Comparison of ENCODE assay signal across 28 mouse cellular contexts in the genomic region with DNA sequence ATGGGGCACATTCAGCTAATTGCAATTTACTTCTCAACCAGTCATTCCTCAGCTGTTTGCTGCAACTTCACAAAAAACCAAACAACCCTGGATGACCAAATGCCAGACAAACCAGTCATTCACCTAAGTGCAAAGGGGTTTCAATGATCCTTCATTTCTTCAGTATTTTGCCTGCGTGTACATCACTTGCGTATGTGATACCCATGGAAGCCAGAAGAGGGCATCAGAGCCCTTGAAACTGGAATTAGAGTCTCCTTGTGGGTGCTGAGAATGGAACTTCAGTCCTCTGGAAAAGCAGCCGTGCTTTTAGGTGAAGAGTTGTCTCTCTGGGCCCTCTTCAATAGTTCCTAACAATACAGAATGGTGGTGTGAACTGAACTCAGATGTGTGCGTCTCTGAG. TPM values are rescaled to one million over a fixed set of nuclear protein-coding genes. Genes with fewer than 3 reads are reported as not detected.
DNase-seq lines count a peak whose midpoint lies in the region; ATAC-seq and TF ChIP-seq lines count a peak whose summit lies in the region.
"Had no signal": no experiment of that assay in that cellular context is flagged by ENCODE, and none has a peak within 500 bp of the region (broad histone marks: within the 10 kb centered on the region; RNA-seq: fewer than 3 reads in every experiment).

No protein-coding gene starts in this region.

- ATAC-seq in kidney, postnatal 0 days (replicated peaks; ENCODE audit: low FRiP score, low read depth), result no peak
- ATAC-seq: forebrain, embryonic 14.5 days; intestine, embryonic 15.5 days had no signal

- TF ChIP-seq EP300 in MEL (IDR thresholded peaks at IDR 0.05; ENCODE audit: low read depth in 1 of 2, low read length in 2 of 2), result no peak

- 94% methylated on average over 4 of the region's 4 CpGs for WGBS in kidney, postnatal 0 days

- no peaks in the 10 kb centered on the region for H3K4me1 ChIP-seq in kidney, postnatal 0 days (replicated peaks; ENCODE audit: insufficient read depth, low read length)
- H3K4me1 ChIP-seq in MEL (ENCODE audit: control insufficient read depth in 1 of 2, insufficient read depth in 2 of 2, low read length in 2 of 2), result no peaks in the 10 kb centered on the region
- H3K4me1 ChIP-seq: embryonic facial prominence, embryonic 15.5 days; heart, embryonic 15.5 days; intestine, embryonic 15.5 days had no signal

- no peak overlapping the region for H3K27ac ChIP-seq in kidney, postnatal 0 days
- H3K27ac ChIP-seq in MEL (ENCODE audit: control insufficient read depth, low read depth, low read length), result no peak overlapping the region
- H3K27ac ChIP-seq: embryonic facial prominence, embryonic 15.5 days; forebrain, embryonic 10.5 days; heart, embryonic 15.5 days; hindbrain, embryonic 13.5 days; intestine, embryonic 15.5 days had no signal

- DNase-seq in kidney, postnatal 0 days (ENCODE audit: low spot score), result no peak
- no peak for DNase-seq in kidney, adult 18-20 months
- DNase-seq in ES-CJ7 (ENCODE audit: low read depth, low spot score) (peak; percentile 60), MEL (ENCODE audit: low read depth, low spot score) (peak; percentile 1), MN1 (ENCODE audit: low spot score) (no peak)
- no peak for DNase-seq in adrenal gland, adult 2 months
- DNase-seq: adrenal gland, adult 8-10 months; adrenal gland, postnatal 36 days; cerebellum, adult 8-10 months; cerebellum, postnatal 14 days; embryo, embryonic 11 days; gastrocnemius, postnatal 36 days; heart, adult 11 months; heart, postnatal 14 days; kidney, adult 2 months had no signal

- no peak overlapping the region for H3K4me3 ChIP-seq in kidney, postnatal 0 days (replicated peaks; ENCODE audit: low read depth, low read length)
- no peak overlapping the region for H3K4me3 ChIP-seq in MEL (ENCODE audit: control insufficient read depth in 1 of 2, insufficient read depth in 1 of 2, low read depth in 2 of 2, low read length in 2 of 2)
- H3K4me3 ChIP-seq: embryonic facial prominence, embryonic 15.5 days; erythroblast, embryonic 14.5 days; forebrain, embryonic 10.5 days; heart, embryonic 15.5 days; hindbrain, embryonic 13.5 days; intestine, embryonic 15.5 days had no signal

- H3K79me2 ChIP-seq in MEL (ENCODE audit: control insufficient read depth, insufficient read depth, low read length, poor library complexity), result no peaks in the 10 kb centered on the region

- no peaks in the 10 kb centered on the region for H3K36me3 ChIP-seq in kidney, postnatal 0 days (ENCODE audit: insufficient read depth, low read length)
- no peaks in the 10 kb centered on the region for H3K36me3 ChIP-seq in MEL (ENCODE audit: control insufficient read depth in 1 of 2, insufficient read depth in 2 of 2, low read length in 2 of 2)
- H3K36me3 ChIP-seq: embryonic facial prominence, embryonic 15.5 days; forebrain, embryonic 10.5 days; heart, embryonic 15.5 days; hindbrain, embryonic 13.5 days; intestine, embryonic 15.5 days had no signal

- H3K9ac ChIP-seq in kidney, postnatal 0 days (ENCODE audit: low read depth, low read length), result no peak overlapping the region
- H3K9ac ChIP-seq in MEL (ENCODE audit: control insufficient read depth, low read depth, low read length, poor library complexity, severe bottlenecking), result no peak overlapping the region
- H3K9ac ChIP-seq: embryonic facial prominence, embryonic 15.5 days; heart, embryonic 15.5 days; hindbrain, embryonic 13.5 days; intestine, embryonic 15.5 days had no signal

- TF ChIP-seq RAD21 in MEL (IDR thresholded peaks at IDR 0.05; ENCODE audit: low read depth, low read length), result no peak

- no peak for TF ChIP-seq POLR2A in MEL (IDR thresholded peaks at IDR 0.05; ENCODE audit: control insufficient read depth in 1 of 2, insufficient read depth in 1 of 2, low read depth in 1 of 2, low read length in 2 of 2, poor library complexity in 1 of 2)

- no peaks in the 10 kb centered on the region for H3K9me3 ChIP-seq in kidney, postnatal 0 days (replicated peaks; ENCODE audit: low read length)
- H3K9me3 ChIP-seq in MEL (replicated peaks; ENCODE audit: insufficient read depth, low read length), result no peaks in the 10 kb centered on the region
- H3K9me3 ChIP-seq: embryonic facial prominence, embryonic 15.5 days; forebrain, embryonic 10.5 days; heart, embryonic 15.5 days; hindbrain, embryonic 13.5 days; intestine, embryonic 15.5 days had no signal

- no peak overlapping the region for H3K4me2 ChIP-seq in kidney, postnatal 0 days (ENCODE audit: low read length)
- H3K4me2 ChIP-seq: embryonic facial prominence, embryonic 15.5 days; heart, embryonic 11.5 days; heart, embryonic 15.5 days; hindbrain, embryonic 13.5 days; intestine, embryonic 15.5 days had no signal

- peak; percentile 8; the same call in 1 of the 2 replicates for TF ChIP-seq CTCF in kidney, postnatal 0 days (IDR thresholded peaks at IDR 0.05; ENCODE audit: low read depth)
- no peak for TF ChIP-seq CTCF in MEL (IDR thresholded peaks at IDR 0.05 in 2 of 3, conservative IDR thresholded peaks at IDR 0.05 in 1 of 3; ENCODE audit: control insufficient read depth in 1 of 3, insufficient read depth in 1 of 3, low read depth in 2 of 3, low read length in 3 of 3, poor library complexity in 1 of 3, severe bottlenecking in 1 of 3)

- no peaks in the 10 kb centered on the region for H3K27me3 ChIP-seq in kidney, postnatal 0 days (ENCODE audit: insufficient read depth, low read length)
- no peaks in the 10 kb centered on the region for H3K27me3 ChIP-seq in MEL (ENCODE audit: control insufficient read depth in 1 of 2, insufficient read depth in 2 of 2, low read length in 2 of 2)
- H3K27me3 ChIP-seq: intestine, embryonic 15.5 days had no signal

TF ChIP-seq in MEL, 35 proteins besides CTCF, POLR2A, EP300 and RAD21:
- TF ChIP-seq MAZ (IDR thresholded peaks at IDR 0.05; ENCODE audit: low read depth, low read length), result no peak
- TF ChIP-seq TAL1 (IDR thresholded peaks at IDR 0.05; ENCODE audit: low read length), result no peak
- TF ChIP-seq SIN3A (IDR thresholded peaks at IDR 0.05; ENCODE audit: low read length), result no peak
- TF ChIP-seq ZMIZ1 (IDR thresholded peaks at IDR 0.05; ENCODE audit: low read depth, low read length), result no peak
- no peak for TF ChIP-seq HCFC1 (IDR thresholded peaks at IDR 0.05; ENCODE audit: low read depth, low read length)
- no peak for TF ChIP-seq UBTF (IDR thresholded peaks at IDR 0.05; ENCODE audit: borderline replicate concordance, insufficient read depth, low read depth, low read length)
- TF ChIP-seq USF2 (IDR thresholded peaks at IDR 0.05; ENCODE audit: borderline replicate concordance in 1 of 2, insufficient read depth in 1 of 2, low read depth in 1 of 2, low read length in 2 of 2), result no peak
- no peak for TF ChIP-seq POLR2AphosphoS2 (IDR thresholded peaks at IDR 0.05; ENCODE audit: low read length)
- TF ChIP-seq ELF1 (IDR thresholded peaks at IDR 0.05; ENCODE audit: low read depth, low read length), result no peak
- no peak for TF ChIP-seq E2F4 (IDR thresholded peaks at IDR 0.05; ENCODE audit: borderline replicate concordance, low read depth, low read length)
- TF ChIP-seq POLR2AphosphoS5 (IDR thresholded peaks at IDR 0.05; ENCODE audit: borderline replicate concordance, low read depth, low read length), result no peak

RNA-seq across cellular contexts. Expression of a gene that starts 6.2 kb away (rescaled TPM):
- polyA plus RNA-seq in kidney, postnatal 0 days (2015; fragmentation: Nextera tagmentation; extraction: Ambion mirVana), result not detected in 2 replicates
- total RNA-seq in MEL (2012; rRNA removed), result not detected in 2 replicates
- polyA plus RNA-seq in MEL (2012; ENCODE audit: insufficient read depth in 1 of 2, insufficient read length in 2 of 2, low read depth in 1 of 2, low replicate concordance in 2 of 2, missing spikeins in 1 of 2), result not detected
- not detected for total RNA-seq in adrenal gland, adult 2 months (2021)
- not detected in 2 replicates for polyA plus RNA-seq in adrenal gland, adult 2 months (2012; rRNA removed)
- total RNA-seq: adrenal gland, adult 8-10 months; adrenal gland, postnatal 36 days; common myeloid progenitor, adult 5-6 weeks; gastrocnemius, adult 18-20 months; gastrocnemius, postnatal 36 days; heart, postnatal 14 days; hematopoietic stem cell, adult 5-6 weeks had no signal
- polyA plus RNA-seq: embryonic facial prominence, embryonic 11.5 days; embryonic facial prominence, embryonic 15.5 days; erythroblast, embryonic 14.5 days; forebrain, embryonic 10.5 days; forebrain, embryonic 14.5 days; frontal cortex, adult 2 months; heart, embryonic 11.5 days; heart, embryonic 15.5 days; hindbrain, embryonic 13.5 days; intestine, embryonic 15.5 days; kidney, adult 2 months had no signal

Comparison
In these comparisons a context has a peak if more than half of its experiments do, and no peak if none do; other contexts are left out.
1. DNase-seq: peak in ES-CJ7 (single experiment) and MEL (single experiment); none in kidney, postnatal 0 days (single experiment), kidney, adult 18-20 months (single experiment), MN1 (single experiment) and adrenal gland, adult 2 months (single experiment).